Mouse (Mus musculus): ENCODE measurements around the gene Ankrd23.

GRCm38 (mm10) chr1:36551904-36552303, 15.2 kb upstream of the Ankrd23 start:
- TF ChIP-seq TCF12 (IDR thresholded peaks at IDR 0.05; ENCODE audit: low read depth, low read length) = no peak
- no peak for TF ChIP-seq E2F4 (IDR thresholded peaks at IDR 0.05; ENCODE audit: insufficient replicate concordance, low read depth, low read length)
- no peak for TF ChIP-seq ZNF384 (IDR thresholded peaks at IDR 0.05; ENCODE audit: low read depth, low read length)
- TF ChIP-seq RAD21 (IDR thresholded peaks at IDR 0.05; ENCODE audit: low read depth, low read length) = peak; percentile 1
- TF ChIP-seq POLR2AphosphoS2 (IDR thresholded peaks at IDR 0.05; ENCODE audit: low read depth, low read length) = no peak
- TF ChIP-seq ZC3H11A (IDR thresholded peaks at IDR 0.05; ENCODE audit: low read depth, low read length) = no peak
- TF ChIP-seq MEF2A (IDR thresholded peaks at IDR 0.05; ENCODE audit: borderline replicate concordance, low read depth, low read length) = no peak
- peak in 1 of 2 experiments; percentile 26; a peak in 2 of 4 replicates for TF ChIP-seq CTCF (conservative IDR thresholded peaks at IDR 0.05 in 1 of 2, IDR thresholded peaks at IDR 0.05 in 1 of 2; ENCODE audit: low read depth in 2 of 2, low read length in 2 of 2)
- TF ChIP-seq POLR2A (IDR thresholded peaks at IDR 0.05; ENCODE audit: low read depth, low read length) = no peak
- no peak for TF ChIP-seq GABPA (IDR thresholded peaks at IDR 0.05; ENCODE audit: insufficient replicate concordance, low read depth, low read length)

All from CH12.LX (cell line).